Mouse (Mus musculus) heart, embryonic 14.5 days (tissue): ENCODE data around the gene Masp2. TPM values are rescaled to one million over a fixed set of nuclear protein-coding genes. Genes with fewer than 3 reads are reported as not detected.

Experiments used
- ATAC-seq: fragments of 200-750 bp; cut with Nextera tagmentation; 2 replicates; pipeline ENCODE4 v1.8.0; 2017; ENCODE audit warnings: low read depth, moderate TSS enrichment; ENCODE audit not compliant: insufficient number of reproducible peaks, insufficient read depth, low FRiP score
- H3K27ac ChIP-seq, 2 experiments: fragments of 200-500 bp in 1 of 2; fragments of 300-500 bp in 1 of 2; sonication (generic) in 1 of 2; replicated peaks in 1 of 2; 2 replicates each; pipeline ENCODE4 v1.5.1; 2012 to 2014; ENCODE audit warnings: low read depth in 2 of 2, low read length in 2 of 2, control low read depth in 1 of 2, mild to moderate bottlenecking in 1 of 2, mixed read lengths in 1 of 2; ENCODE audit not compliant: control insufficient read depth in 1 of 2, insufficient read depth in 1 of 2
- H3K27me3 ChIP-seq: fragments of 300-500 bp; sonication (generic); 2 replicates; pipeline ENCODE4 v1.6.1; 2014; ENCODE audit warnings: mild to moderate bottlenecking, low read length, control low read depth; ENCODE audit not compliant: control insufficient read depth, insufficient read depth
- H3K36me3 ChIP-seq: fragments of 300-500 bp; sonication (generic); 2 replicates; pipeline ENCODE4 v1.6.1; 2014; ENCODE audit warnings: mild to moderate bottlenecking, control low read depth, low read length, mixed read lengths; ENCODE audit not compliant: control insufficient read depth, insufficient read depth
- H3K4me1 ChIP-seq, 2 experiments: fragments of 200-500 bp in 1 of 2; fragments of 300-500 bp in 1 of 2; sonication (generic) in 1 of 2; 2 replicates each; pipeline ENCODE4 v1.6.1; 2012 to 2014; ENCODE audit warnings: low read length in 2 of 2, control low read depth in 1 of 2, mixed read lengths in 1 of 2; ENCODE audit not compliant: control insufficient read depth in 2 of 2, insufficient read depth in 2 of 2
- H3K4me2 ChIP-seq: fragments of 300-500 bp; sonication (generic); 2 replicates; pipeline ENCODE4 v1.6.1; 2014; ENCODE audit warnings: mild to moderate bottlenecking, low read length
- H3K4me3 ChIP-seq, 2 experiments: fragments of 200-500 bp in 1 of 2; fragments of 300-500 bp in 1 of 2; sonication (generic) in 1 of 2; 2 replicates each; pipeline ENCODE4 v1.5.1; 2012 to 2014; ENCODE audit warnings: low read length in 2 of 2, mild to moderate bottlenecking in 2 of 2, control low read depth in 1 of 2, low read depth in 1 of 2, moderate library complexity in 1 of 2; ENCODE audit not compliant: control insufficient read depth in 1 of 2, insufficient read depth in 1 of 2
- H3K9ac ChIP-seq: fragments of 300-500 bp; sonication (generic); 2 replicates; pipeline ENCODE4 v1.6.1; 2014; ENCODE audit warnings: mild to moderate bottlenecking, low read length
- H3K9me3 ChIP-seq: fragments of 300-500 bp; sonication (generic); 2 replicates; pipeline ENCODE4 v1.6.1; 2016; ENCODE audit warnings: low read length, control low read depth; ENCODE audit not compliant: control insufficient read depth
- WGBS: fragments of 180-500 bp; shearing (Covaris S2); extraction: QIAGEN DNeasy Blood & Tissue Kit; methylation state at CpG from one replicate; pipeline ENCODE4 v1.1.7; 2014; 5-methylcytosine and 5-hydroxymethylcytosine counted together
- polyA plus RNA-seq: library from polyadenylated mRNA; unstranded; fragments of >200 nt; fragmentation: Nextera tagmentation; extraction: Ambion mirVana; gene quantifications from 2 replicates; pipeline ENCODE4 v1.2.1, GENCODE M21; 2014

Gene Masp2
- polyA plus RNA-seq, 1 experiment from 2014 or later: not detected

DNA sequence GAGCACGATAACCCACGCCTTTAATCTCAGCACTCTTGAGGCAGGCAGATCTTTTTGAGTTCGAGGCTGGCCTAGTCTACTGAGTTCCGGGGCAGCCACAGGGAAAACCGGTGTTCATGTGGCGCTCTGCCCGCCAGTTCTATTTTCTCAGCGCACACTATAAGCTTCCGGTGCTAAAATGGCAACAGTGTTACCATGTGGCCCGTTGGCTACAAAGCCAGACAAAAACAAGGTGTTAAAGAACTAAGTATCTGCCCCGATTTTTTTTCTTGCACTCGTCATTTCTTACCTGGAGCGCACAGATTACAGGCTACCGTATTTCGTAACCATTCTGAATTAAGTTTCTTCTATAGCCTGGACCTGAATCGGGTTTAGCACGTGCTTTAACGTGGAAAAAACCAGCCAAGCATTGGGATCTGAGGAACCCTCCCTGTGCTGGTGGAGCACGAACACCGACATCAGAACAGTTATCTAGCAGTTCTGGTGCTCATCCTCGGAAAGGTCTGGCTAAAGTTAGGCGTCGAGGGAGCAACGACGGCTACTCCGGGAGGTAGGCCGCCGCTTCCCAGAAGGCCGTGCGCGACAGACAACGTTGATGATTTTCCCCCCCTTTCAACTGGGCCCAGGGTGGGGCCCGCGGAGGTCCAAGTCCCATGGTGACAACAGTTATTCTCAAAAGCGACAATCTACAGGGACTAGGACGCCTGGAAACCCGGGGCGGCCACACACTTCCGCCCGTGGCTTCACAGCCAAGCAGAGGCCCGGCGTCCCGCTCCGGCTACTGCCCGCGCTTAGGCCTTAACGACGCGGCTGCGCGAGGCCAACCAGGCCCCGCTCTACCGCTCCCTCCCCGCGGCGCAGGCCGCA, 23.6 kb downstream of the Masp2 start:
- Histone ChIP-seq H3K4me1 (peaks cover 2 to 17% of the 10 kb centered on the region in 2 experiments; a peak in 3 of 4 replicates), H3K27me3 (no peaks in the 10 kb centered on the region), H3K27ac (peak overlapping the region; percentile 89 to 97), H3K36me3 (peaks cover 43% of the 10 kb centered on the region), H3K9ac (peak overlapping the region; percentile 100), H3K4me3 (peak overlapping the region; percentile 69 to 100), H3K9me3 (no peaks in the 10 kb centered on the region), H3K4me2 (peak overlapping the region; percentile 76)
- ATAC-seq: peak; percentile 54
- under 1% methylated on average over 57 of the region's 57 CpGs for WGBS

DNA sequence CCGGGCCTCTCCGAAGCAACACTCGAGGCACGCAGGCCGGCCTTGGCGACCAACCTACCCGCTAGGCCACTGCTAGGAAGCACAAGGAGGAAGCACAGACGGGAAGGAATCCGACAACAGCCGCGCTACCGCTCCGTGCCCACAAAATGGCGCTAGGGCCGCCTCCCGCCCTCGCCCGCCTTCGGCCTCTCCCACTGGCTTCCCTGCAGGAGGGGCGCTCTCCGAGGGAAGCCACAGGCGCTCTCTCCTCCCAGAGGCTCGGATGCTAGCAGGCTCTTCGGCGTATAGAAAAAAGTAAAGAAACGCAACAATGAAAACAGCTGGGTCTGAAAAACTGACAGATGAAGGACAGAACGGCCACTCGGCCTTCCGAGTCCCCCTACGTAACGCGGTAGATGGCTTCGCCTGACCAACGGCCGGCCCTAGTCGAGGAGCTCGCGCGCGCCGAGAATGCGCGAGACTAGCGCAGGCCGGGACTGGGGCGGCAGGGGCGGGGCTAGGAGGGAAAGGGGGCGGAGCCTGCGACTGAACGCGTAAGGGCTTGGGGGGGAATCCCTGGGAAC, 24.4 kb downstream of the Masp2 start, which contains the start of gene Tardbp:
TSS of gene Tardbp (minus strand) at position 397 of the 563 bp plus-strand sequence.
- under 1% methylated on average over 49 of the region's 51 CpGs for WGBS
- peak within 1 kb of the TSS; percentile 100 for H3K9ac ChIP-seq
- H3K27ac ChIP-seq: peak within 1 kb of the TSS; percentile 89 to 97
- peaks cover 2 to 17% of the 10 kb centered on the region in 2 experiments; a peak in 3 of 4 replicates for H3K4me1 ChIP-seq
- H3K27me3 ChIP-seq: no peaks in the 10 kb centered on the region
- H3K36me3 ChIP-seq: peaks cover 36% of the 10 kb centered on the region
- peak; percentile 93 for ATAC-seq
- H3K4me3 ChIP-seq: peak within 1 kb of the TSS; percentile 69 to 100
- no peaks in the 10 kb centered on the region for H3K9me3 ChIP-seq
- H3K4me2 ChIP-seq: peak within 1 kb of the TSS; percentile 76

DNA sequence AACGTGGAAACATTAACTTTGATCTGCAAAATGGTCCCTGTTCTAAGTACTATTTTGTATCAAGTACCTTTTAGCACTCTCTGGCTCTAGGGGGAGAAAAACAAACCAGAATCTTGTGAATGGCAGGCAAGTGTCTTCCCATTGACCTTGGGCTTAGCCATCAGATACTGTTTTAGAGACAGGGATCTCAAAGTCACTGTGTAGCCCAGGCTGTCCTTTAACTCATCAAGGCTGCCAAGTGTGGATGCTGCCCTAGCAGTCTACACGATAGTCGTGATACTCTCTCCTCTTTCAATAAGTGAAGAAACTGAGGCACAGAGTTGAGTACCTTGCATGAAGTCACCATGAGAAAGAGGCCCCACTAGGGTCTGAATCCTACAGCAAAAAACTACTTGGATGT, 24.9 kb downstream of the Masp2 start:
- peak overlapping the region; percentile 100 for H3K9ac ChIP-seq
- H3K27ac ChIP-seq: no peak overlapping the region
- H3K27me3 ChIP-seq: no peaks in the 10 kb centered on the region
- peaks cover 2 to 17% of the 10 kb centered on the region in 2 experiments; a peak in 3 of 4 replicates for H3K4me1 ChIP-seq
- H3K4me3 ChIP-seq: peak overlapping the region in 1 of 2 experiments; percentile 100; a peak in 2 of 4 replicates
- 60% methylated on average over 3 of the region's 3 CpGs for WGBS
- ATAC-seq: no peak
- peaks cover 31% of the 10 kb centered on the region for H3K36me3 ChIP-seq
- H3K9me3 ChIP-seq: no peaks in the 10 kb centered on the region
- peak overlapping the region; percentile 76 for H3K4me2 ChIP-seq

DNA sequence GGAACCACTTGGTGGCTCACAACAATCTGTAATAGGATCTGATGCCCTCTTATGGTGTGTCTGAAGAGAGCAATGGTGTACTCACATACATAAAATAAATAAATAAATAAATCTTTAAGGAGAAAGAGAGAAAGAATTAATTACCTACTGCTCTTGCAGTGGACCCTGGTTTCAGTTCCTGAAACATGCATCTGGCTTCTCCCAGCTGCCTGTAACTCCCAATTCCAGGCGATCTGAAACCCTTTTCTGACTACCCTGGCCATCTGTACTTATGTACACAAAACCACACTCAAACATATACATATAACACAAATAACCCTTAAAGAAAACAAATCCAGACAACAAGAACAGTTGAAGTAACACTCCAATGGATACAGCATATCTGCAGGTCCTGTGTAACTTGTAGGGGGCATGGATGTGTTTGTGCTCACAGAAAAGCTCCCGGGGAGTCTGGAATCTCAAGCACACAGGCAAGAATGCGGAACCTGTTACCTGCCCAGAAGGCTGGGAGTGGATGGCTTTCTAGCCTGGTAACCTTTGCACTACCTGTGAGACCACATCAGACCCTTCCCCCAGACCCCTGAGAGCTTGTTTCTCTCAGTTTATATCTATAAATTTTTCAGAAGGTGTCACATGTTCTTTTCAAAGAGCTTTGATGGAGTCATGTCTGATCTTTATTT, 29.8 kb downstream of the Masp2 start:
- no peaks in the 10 kb centered on the region for H3K36me3 ChIP-seq
- H3K27ac ChIP-seq: no peak overlapping the region
- H3K4me1 ChIP-seq: no peaks in the 10 kb centered on the region; a peak in 1 of 4 replicates
- WGBS: 54% methylated on average over 3 of the region's 3 CpGs
- H3K9me3 ChIP-seq: no peaks in the 10 kb centered on the region
- no peak overlapping the region for H3K4me3 ChIP-seq
- no peak overlapping the region for H3K4me2 ChIP-seq
- H3K27me3 ChIP-seq: no peaks in the 10 kb centered on the region
- no peak overlapping the region for H3K9ac ChIP-seq
- ATAC-seq: no peak

DNA sequence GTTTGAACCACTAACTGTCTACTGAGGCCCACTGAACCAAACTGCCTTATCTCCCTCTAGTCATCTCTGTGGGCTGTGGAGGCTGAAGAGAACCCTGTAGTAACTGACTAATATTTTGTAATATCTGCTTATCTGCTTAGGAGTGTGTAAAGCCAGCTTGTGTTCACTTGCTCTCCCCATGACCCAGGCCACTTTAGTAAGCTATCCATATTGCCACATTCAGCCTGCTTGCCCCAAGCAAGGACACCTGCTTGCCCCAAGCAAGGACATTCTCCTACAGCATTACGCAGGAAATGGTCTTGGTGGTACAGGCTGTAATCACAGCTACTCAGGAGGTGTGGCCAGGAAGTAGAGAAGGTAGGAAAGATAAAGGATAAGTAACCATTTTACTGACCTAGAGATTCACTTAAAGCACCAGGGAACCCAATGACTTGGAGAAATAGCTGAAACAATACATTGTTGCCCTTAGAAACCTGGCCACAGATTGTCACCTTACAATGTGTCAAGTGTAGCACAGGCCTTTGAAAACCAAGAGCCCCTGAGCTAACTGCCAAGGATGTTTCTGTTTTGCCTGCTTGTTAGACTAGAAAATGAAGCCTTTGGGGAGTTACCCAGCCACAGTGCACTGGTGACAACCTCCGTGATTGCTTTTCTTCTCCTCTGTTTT, 31.2 kb downstream of the Masp2 start:
- ATAC-seq: no peak
- no peak overlapping the region for H3K4me3 ChIP-seq
- no peak overlapping the region for H3K4me2 ChIP-seq
- H3K9me3 ChIP-seq: no peaks in the 10 kb centered on the region
- no peak overlapping the region for H3K9ac ChIP-seq
- H3K4me1 ChIP-seq: no peaks in the 10 kb centered on the region; a peak in 1 of 4 replicates
- H3K27ac ChIP-seq: no peak overlapping the region
- WGBS: 67% methylated on average over 2 of the region's 2 CpGs
- H3K27me3 ChIP-seq: no peaks in the 10 kb centered on the region
- no peaks in the 10 kb centered on the region for H3K36me3 ChIP-seq

DNA sequence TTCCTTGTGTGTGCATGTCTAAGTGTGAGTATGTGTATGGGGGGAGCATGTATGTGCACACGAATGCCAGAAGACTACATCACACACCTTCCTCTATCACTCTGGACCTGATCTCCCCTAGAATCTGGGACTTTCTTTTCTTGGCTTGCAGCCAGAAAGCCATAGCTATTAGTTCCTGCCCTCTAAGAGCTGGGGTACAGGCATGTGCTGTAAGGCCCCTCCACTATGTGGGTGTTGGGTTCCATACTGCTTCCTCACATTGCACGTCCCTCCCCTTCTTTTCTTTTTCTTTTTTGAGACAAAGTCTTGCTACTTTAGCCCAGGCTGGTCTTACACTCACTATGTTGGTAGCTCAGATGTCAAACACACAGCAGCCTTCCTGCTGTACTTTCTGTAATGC, 33.0 kb downstream of the Masp2 start:
- Histone ChIP-seq H3K9me3 (no peaks in the 10 kb centered on the region), H3K36me3 (no peaks in the 10 kb centered on the region), H3K27ac (no peak overlapping the region), H3K4me2 (no peak overlapping the region), H3K27me3 (no peaks in the 10 kb centered on the region), H3K4me3 (no peak overlapping the region), H3K4me1 (no peaks in the 10 kb centered on the region; a peak in 1 of 4 replicates), H3K9ac (no peak overlapping the region)
- ATAC-seq: no peak
- 85% methylated on average over 2 of the region's 2 CpGs for WGBS

DNA sequence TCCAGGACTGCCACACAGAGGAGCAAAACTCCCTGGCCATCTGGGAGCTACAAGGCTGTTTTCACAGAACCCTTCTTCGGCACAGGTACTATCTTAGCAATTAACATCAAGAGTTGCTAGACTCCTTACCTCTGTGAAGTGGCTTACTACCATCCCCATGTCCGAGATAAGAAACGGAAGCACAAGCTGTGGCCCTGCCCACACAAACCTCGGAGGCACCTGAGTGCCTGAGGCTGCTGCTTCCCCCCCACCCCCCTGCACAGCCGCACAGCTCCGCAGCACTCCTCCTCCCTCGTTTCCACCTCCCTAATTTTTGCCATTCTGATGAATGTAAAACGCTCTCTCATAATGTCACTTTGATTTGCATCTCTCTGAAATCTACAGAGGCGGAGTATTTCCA, 35.9 kb downstream of the Masp2 start:
- Histone ChIP-seq H3K27ac (no peak overlapping the region), H3K36me3 (no peaks in the 10 kb centered on the region), H3K27me3 (no peaks in the 10 kb centered on the region), H3K9me3 (no peaks in the 10 kb centered on the region), H3K4me1 (no peaks in the 10 kb centered on the region; a peak in 2 of 4 replicates), H3K4me2 (no peak overlapping the region), H3K9ac (no peak overlapping the region), H3K4me3 (no peak overlapping the region)
- ATAC-seq: no peak
- 38% methylated on average over 9 of the region's 9 CpGs for WGBS
